Mouse (Mus musculus) cerebellum, postnatal 36 days (tissue): Measurements from ENCODE around the gene Grhl3.
"Not testable (repeated sequence)": the region's sequence is repeated elsewhere in the genome, so short reads cannot be mapped to it uniquely, and the experiment has no call there.

Source experiments
- DNase-seq, 2 experiments: peaks; one replicate each; pipeline ENCODE4 v3.0.0; 2021 to 2022; ENCODE audit warnings: mixed read lengths in 2 of 2

Gene Grhl3

GRCm38 (mm10) chr4:135573251-135573808 lies at the start of gene Grhl3:
Grhl3 (minus strand) TSS chr4:135573630.
- peak; percentile 4 to 6 for DNase-seq

DNA sequence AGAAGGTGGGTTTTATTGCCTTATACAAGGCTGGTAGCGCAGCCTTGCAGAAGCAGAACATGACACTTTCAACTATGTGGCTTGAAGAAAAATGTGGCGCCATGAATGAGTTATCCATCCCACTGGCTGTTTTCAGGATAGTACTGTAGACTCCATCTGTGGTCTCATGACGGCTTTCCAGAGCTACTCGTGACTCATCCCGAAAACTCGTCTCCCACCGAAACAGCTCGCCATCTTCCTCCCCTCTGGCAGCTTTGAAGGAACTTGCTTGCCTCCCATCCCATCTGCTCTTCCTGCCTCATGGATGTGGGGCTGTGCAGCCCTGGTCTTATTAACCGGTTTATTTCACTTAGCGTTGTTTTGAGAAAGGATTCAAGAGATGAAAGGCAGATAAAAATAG lies 48.9 kb upstream of the Grhl3 start:
- DNase-seq: no peak

GRCm38 (mm10) chr4:135620461-135620860 lies 47.0 kb upstream of the Grhl3 start:
- DNase-seq: no peak

DNA sequence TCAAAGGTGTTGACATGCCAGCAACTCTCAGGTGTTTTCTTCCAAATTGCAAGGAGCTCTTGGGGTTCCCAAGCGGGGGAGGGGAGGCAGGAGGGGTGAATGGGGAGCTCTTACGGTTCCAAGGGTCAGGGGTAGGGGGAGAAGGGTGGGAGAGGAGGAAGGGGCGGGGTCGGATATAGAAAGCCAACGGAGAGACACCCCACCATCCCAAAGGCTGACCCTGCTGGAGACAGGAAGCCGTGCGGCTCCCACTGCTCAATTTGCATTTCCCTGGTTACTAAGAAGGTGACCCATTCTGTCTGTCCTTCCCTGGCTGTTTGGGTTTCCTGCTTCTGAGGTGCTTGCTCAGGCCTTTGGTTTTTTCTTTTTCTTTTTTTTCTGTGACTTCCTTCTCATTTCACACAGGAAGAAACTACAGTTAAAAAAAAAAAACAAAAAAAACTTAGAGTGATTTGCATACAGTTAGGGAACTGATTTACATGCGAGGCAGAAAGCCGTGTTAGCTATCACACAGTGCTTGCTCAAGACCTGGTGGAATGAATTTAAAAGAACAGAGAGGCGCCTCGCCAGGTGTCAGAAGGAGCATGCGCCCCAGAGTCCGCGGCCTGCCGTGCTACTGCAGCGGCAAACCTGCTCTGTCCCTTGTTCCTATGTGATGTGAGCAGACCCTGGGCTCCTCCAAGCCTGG lies 44.5 kb upstream of the Grhl3 start:
- no peak for DNase-seq

GRCm38 (mm10) chr4:135617038-135617437 lies 43.6 kb upstream of the Grhl3 start:
- no peak for DNase-seq

DNA sequence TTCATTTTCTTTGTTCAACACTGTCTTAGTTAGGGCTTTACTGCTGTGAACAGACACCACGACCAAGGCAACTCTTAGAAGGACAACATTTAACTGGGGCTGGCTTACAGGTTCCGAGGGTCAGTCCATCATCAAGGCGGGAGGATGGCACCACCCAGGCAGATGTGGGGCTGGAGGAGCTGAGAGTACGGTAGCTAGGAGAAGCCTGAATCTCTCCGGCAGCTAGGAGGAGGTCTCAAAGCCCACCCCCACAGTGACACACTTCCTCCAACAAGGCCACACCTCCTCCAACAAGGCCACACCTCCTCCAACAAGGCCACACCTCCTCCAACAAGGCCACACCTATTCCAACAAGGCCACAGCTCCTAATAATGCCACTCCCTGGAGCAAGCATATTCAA lies 41.9 kb upstream of the Grhl3 start:
- DNase-seq: not testable (repeated sequence)

DNA sequence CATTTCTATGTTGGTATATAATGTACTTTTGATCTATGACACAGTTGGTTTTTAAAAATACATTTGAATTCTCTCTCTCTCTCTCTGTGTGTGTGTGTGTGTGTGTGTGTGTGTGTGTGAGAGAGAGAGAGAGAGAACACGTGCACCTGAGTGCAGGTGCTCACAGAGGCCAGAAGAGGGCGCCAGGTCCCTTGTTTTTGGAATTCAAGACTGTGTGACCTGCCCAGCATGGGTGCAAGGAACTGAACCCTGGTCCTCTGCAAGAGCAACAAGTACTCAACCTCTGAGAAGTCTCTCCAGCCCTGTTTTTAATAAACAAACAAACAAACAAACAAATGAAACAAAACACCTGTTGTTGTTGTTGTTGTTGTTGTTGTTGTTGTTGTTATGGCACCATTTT lies 36.6 kb upstream of the Grhl3 start:
- no peak for DNase-seq

- no peak for DNase-seq
These were observed 34.8 kb upstream of the Grhl3 start for GRCm38 (mm10) chr4:135607979-135608885.

- DNase-seq: no peak
These were observed 32.8 kb upstream of the Grhl3 start for GRCm38 (mm10) chr4:135606271-135606670.

GRCm38 (mm10) chr4:135601530-135601929 lies 28.1 kb upstream of the Grhl3 start:
- DNase-seq: no peak

DNA sequence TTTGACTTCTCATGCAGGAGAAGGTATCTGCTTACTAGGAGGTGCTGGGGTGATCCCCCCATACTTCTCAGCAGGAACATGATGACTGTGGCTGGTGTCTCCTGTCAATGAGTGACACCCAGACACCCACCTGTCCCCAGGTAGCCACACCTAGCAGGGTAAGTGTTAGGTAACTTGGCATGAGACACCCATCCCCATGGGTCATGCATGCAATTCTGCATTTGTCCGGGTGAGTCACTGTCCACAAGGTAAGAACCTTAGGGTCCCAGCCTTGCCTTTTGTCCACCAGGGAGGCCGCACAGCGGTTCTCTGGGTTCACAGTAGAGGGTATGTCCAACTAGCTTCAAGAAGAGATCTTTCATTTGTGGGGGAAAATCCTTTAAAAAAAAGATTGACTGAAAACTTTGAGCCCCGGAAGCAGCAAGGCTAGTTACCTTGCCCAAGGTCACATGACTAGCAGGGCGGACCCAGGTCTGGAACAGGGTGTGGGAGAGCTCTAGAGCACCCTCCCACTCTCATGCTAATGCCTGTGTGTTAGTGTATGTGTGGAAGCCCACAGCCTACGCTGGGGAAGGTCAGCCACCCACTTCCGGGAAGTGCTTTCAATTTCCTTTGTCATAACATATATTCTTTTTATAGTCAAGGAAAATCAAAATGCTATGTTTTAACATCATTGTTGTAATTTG lies 26.2 kb upstream of the Grhl3 start:
- no peak for DNase-seq

DNA sequence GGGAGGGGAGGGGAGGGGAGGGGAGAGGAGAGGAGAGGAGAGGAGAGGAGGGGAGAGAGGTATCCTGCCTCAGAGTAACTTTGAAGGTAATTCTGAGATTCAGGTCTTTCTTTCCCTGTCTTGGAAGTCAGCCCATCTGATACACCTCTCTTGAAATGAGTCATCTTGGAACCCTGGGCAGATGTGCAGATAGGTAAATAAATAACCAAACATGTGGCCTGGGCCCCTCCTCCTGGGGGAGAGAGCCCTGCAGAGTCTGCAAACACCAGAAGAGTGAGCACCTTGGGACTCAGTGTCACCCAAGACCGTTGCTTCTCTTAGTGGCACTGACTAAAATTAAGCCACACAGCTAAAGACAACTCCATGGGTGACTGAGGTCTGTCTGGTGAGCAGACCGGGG lies 25.6 kb upstream of the Grhl3 start:
- no peak for DNase-seq

GRCm38 (mm10) chr4:135597571-135597970 lies 24.1 kb upstream of the Grhl3 start:
- DNase-seq: no peak

GRCm38 (mm10) chr4:135595943-135596342 lies 22.5 kb upstream of the Grhl3 start:
- DNase-seq: peak; percentile 28

GRCm38 (mm10) chr4:135591610-135592304 lies 18.3 kb upstream of the Grhl3 start:
- no peak for DNase-seq

- DNase-seq: peak; percentile 14 to 25
These were observed 17.7 kb upstream of the Grhl3 start for GRCm38 (mm10) chr4:135591086-135591485.

- DNase-seq: no peak
These were observed 11.4 kb upstream of the Grhl3 start for GRCm38 (mm10) chr4:135584838-135585237.

- DNase-seq: no peak
These were observed 7.9 kb upstream of the Grhl3 start for GRCm38 (mm10) chr4:135581222-135581910.

DNA sequence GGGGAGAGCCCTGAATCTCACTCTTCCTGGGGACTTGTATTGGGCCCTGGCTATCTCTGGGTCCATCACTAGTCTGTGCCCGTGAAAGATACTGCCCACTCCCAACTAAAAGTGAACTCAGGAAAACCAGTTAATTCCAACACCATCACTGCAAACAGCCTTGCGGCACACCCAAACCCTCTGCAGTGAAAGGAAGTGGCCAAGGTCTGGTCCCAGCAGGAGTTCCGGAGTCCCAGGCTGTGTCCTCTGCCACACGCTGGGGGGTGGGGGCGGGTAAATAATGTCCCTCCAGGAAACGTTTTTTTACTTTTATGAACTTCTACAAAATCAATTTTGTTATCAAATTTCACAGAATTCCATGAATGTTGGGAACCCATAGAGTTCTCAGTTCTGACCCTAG lies 6.3 kb upstream of the Grhl3 start:
- DNase-seq: no peak

GRCm38 (mm10) chr4:135578490-135578889 lies 5.1 kb upstream of the Grhl3 start:
- no peak for DNase-seq

GRCm38 (mm10) chr4:135575365-135576140 lies 2.1 kb upstream of the Grhl3 start:
- DNase-seq: no peak
